Mouse (Mus musculus) cerebellum, adult 2 months (tissue): ENCODE results near the gene Trim23. TPM values are rescaled to one million over a fixed set of nuclear protein-coding genes. Genes with fewer than 3 reads are reported as not detected.
"Not testable (repeated sequence)": the region's sequence is repeated elsewhere in the genome, so short reads cannot be mapped to it uniquely, and the experiment has no call there.

ENCODE experiments used
- DNase-seq, 2 experiments: peaks; one replicate each; pipeline ENCODE4 v3.0.0; 2021
- H3K27ac ChIP-seq: fragments of 200-500 bp; 2 replicates; pipeline ENCODE4 v1.5.1; 2012; ENCODE audit warnings: low read length, control low read depth, inconsistent platforms; ENCODE audit not compliant: insufficient read depth
- H3K27me3 ChIP-seq: fragments of 200-500 bp; 2 replicates; pipeline ENCODE4 v1.6.1; 2012; ENCODE audit warnings: inconsistent platforms, mild to moderate bottlenecking, low read length, moderate library complexity; ENCODE audit not compliant: control insufficient read depth, insufficient read depth
- H3K4me1 ChIP-seq: fragments of 200-500 bp; 2 replicates; pipeline ENCODE4 v1.6.1; 2011; ENCODE audit warnings: low read length; ENCODE audit not compliant: control insufficient read depth, insufficient read depth
- H3K4me3 ChIP-seq: fragments of 200-500 bp; replicated peaks from 2 replicates; pipeline ENCODE3; 2011; ENCODE audit warnings: mild to moderate bottlenecking, low read depth, low read length, control low read depth; ENCODE audit not compliant: insufficient read depth
- CTCF ChIP-seq: fragments of 200-500 bp; IDR thresholded peaks from 2 replicates; pipeline ENCODE4 v1.5.1; 2011; ENCODE audit warnings: low read depth, mild to moderate bottlenecking, control low read depth, low read length, moderate library complexity, borderline replicate concordance; ENCODE audit not compliant: insufficient read depth
- POLR2A ChIP-seq: fragments of 200-500 bp; IDR thresholded peaks from 2 replicates; pipeline ENCODE4 v1.6.1; 2011; ENCODE audit warnings: low read length, control low read depth, borderline replicate concordance; ENCODE audit not compliant: insufficient read depth
- WGBS: fragments of 180-500 bp; shearing (Covaris S2); methylation state at CpG from one replicate; pipeline ENCODE4 v1.1.7; 2018; 5-methylcytosine and 5-hydroxymethylcytosine counted together
- polyA plus RNA-seq: library from polyadenylated mRNA; depleted of rRNA; stranded (reverse); fragments of >200 nt; gene quantifications from 2 replicates; pipeline ENCODE4 v1.2.3, GENCODE M21; 2012

Gene Trim23
- polyA plus RNA-seq, 1 experiment, result 31.5 TPM

GRCm38 (mm10) chr13:104171711-104172110, 6.9 kb upstream of the Trim23 start:
- no peaks in the 10 kb centered on the region for H3K27me3 ChIP-seq
- 0 out of 2 replicates have a peak, but pooled peaks cover 2% of the 10 kb centered on the region for H3K4me1 ChIP-seq
- TF ChIP-seq CTCF (no peak), POLR2A (no peak)
- WGBS, result 88% methylated on average over 5 of the region's 5 CpGs
- H3K4me3 ChIP-seq, result no peak overlapping the region
- DNase-seq, result no peak
- no peak overlapping the region for H3K27ac ChIP-seq

DNA sequence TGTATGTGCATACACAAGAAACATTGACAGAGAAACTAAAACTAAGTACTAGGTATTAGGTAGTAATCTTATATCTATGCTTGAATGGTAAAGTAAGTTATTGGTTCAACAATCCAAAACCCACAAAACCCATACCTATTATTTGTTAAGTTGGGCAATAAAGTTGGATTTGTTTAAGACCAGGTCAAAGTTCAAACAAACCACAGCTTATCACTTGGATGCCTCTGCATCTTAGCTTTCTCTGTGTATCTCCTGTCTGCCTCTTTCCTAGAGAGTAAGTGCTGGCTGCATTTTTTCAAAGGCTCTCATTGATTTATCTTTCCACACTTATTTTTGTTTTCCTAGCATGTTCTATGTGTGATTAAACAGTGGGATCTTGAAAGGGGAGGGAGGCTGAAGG, 6.1 kb upstream of the Trim23 start:
- H3K27me3 ChIP-seq, result no peaks in the 10 kb centered on the region
- H3K27ac ChIP-seq, result no peak overlapping the region
- no peak for DNase-seq
- H3K4me1 ChIP-seq, result 0 out of 2 replicates have a peak, but pooled peaks cover 2% of the 10 kb centered on the region
- no peak for TF ChIP-seq CTCF
- TF ChIP-seq POLR2A, result no peak
- no peak overlapping the region for H3K4me3 ChIP-seq

DNA sequence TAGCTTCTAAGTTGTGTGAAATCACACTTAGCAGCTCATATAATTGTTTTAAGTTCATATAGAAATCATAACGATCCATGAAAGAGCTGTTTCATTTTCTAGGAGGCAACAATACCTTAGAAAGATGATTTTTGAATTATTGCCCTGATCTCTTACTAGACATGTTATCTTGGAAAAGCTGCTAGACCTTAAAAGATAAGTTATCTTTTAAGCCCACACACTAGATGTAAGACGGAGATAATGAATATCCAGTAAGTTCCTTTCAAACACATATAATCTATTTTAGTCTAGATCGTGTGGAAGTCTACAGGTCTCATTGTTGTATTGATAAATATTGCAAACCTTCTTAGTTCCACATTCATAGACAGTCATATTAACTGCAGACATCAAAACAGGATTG, 1.7 kb upstream of the Trim23 start:
- DNase-seq, result no peak
- Histone ChIP-seq H3K27ac (no peak overlapping the region), H3K4me1 (0 out of 2 replicates have a peak, but pooled peaks cover 2% of the 10 kb centered on the region), H3K4me3 (no peak overlapping the region), H3K27me3 (no peaks in the 10 kb centered on the region)
- TF ChIP-seq CTCF, result no peak
- TF ChIP-seq POLR2A, result no peak
- 73% methylated on average over 3 of the region's 3 CpGs for WGBS

DNA sequence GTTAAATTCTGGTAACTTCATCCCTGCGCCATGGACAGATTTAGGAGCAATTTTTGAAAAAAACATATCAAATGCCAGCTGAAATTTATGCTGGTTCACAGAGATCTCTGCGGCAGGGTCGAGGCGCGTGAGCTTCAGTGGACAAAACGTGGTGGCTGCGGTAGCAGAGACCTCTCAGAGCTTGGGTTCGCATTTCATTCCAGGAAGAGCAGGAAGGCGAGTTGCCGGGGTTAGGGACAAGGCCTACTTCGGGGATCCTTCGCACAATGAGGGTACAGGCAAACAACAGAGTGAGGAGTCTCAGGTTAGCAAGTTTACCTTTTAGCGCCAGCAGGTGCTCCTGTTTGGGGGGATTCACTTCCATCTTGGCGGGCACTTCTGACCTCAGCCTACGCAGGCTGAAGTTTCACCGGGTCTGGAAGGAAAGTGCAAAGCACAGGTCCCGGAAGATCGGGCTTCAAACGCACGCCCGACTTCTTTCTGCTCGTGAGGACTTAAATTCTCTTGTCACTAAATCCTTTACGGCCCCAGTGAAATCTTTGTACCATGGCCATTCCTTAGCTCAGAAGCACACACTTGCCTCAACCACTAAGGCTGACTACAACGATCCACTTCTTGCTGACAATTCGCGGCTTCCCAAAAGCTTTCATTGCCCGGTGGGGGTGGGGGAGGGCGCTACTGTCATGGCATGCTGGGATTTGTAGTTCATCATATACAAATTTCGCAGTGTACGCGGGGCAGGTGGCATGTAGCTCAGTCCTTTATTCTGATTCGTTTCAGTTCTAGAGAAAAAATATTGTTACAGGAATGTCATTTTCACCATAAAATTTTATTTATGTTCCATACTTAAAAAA, 574 bp upstream of the Trim23 start, which contains the start of gene Trappc13:
Gene Trappc13, minus strand, starts transcription at position 674 of the 854 bp plus-strand sequence.
- WGBS, result under 1% methylated on average over 32 of the region's 32 CpGs
- 0 out of 2 replicates have a peak, but pooled peaks cover 2% of the 10 kb centered on the region for H3K4me1 ChIP-seq
- peak within 1 kb of the TSS; percentile 96 for H3K4me3 ChIP-seq
- TF ChIP-seq POLR2A, result peak; percentile 46; the same call in 1 of the 2 replicates
- TF ChIP-seq CTCF, result no peak
- peak in 1 of 2 experiments; percentile 84 for DNase-seq
- H3K27ac ChIP-seq, result peak within 1 kb of the TSS; percentile 89
- no peaks in the 10 kb centered on the region for H3K27me3 ChIP-seq

DNA sequence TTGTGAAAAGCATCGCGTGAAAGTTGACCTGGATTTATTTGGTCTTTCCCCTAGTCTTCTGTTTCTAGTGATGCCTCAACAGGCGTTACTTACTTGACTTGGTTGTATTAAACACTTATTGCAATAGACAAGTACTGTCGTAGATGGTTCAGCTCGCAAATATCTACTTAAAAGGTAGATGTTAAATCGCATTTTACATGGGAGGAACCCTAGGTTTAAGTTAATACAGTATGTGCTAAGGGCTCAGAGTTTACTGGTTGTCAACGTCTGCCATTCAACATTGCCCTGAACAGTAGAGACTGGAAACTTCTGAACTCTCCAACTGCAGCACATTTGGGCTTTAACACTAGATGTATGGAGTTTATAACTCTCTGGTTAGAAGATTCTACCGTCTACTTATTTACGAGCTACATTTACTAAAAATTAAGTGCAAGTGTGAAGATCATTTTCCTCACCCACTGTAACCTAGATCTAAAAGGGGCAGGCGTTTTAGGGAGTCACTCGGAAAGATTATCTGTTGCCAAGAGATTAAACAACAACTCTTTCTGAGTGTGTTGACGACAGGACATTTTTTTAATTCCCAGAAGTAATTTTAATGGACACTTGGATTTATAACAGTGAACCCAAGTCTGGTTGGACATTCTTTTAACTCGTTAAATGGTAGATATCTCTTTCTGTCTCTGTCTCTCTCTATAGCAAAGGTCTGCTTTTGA, 735 bp downstream of the Trim23 start:
- 10% methylated on average over 13 of the region's 13 CpGs for WGBS
- DNase-seq, result no peak
- Histone ChIP-seq H3K4me3 (peak overlapping the region; percentile 96), H3K4me1 (0 out of 2 replicates have a peak, but pooled peaks cover 2% of the 10 kb centered on the region), H3K27me3 (no peaks in the 10 kb centered on the region), H3K27ac (peak overlapping the region; percentile 89; the same call in 1 of the 2 replicates)
- no peak for TF ChIP-seq CTCF
- no peak for TF ChIP-seq POLR2A

- WGBS, result 96% methylated on average over 4 of the region's 4 CpGs
- TF ChIP-seq CTCF (no peak), POLR2A (no peak)
These were observed 8.8 kb downstream of the Trim23 start for GRCm38 (mm10) chr13:104187357-104187756.

GRCm38 (mm10) chr13:104195891-104196290, 17.3 kb downstream of the Trim23 start:
- not testable (repeated sequence) for H3K4me3 ChIP-seq, H3K27ac ChIP-seq, H3K27me3 ChIP-seq, DNase-seq, H3K4me1 ChIP-seq

More at GRCm38 (mm10) chr13:104187357-104187756, 8.8 kb downstream of the Trim23 start:
- H3K4me3 ChIP-seq, result no peak overlapping the region
- no peaks in the 10 kb centered on the region for H3K27me3 ChIP-seq
- no peak for DNase-seq
- H3K4me1 ChIP-seq, result no peaks in the 10 kb centered on the region
- no peak overlapping the region for H3K27ac ChIP-seq
